Mouse (Mus musculus): ENCODE results near the gene Cadm2. TPM values are rescaled to one million over a fixed set of nuclear protein-coding genes. Genes with fewer than 3 reads are reported as not detected.

Gene Cadm2
- polyA plus RNA-seq, 1 experiment, result not detected

DNA sequence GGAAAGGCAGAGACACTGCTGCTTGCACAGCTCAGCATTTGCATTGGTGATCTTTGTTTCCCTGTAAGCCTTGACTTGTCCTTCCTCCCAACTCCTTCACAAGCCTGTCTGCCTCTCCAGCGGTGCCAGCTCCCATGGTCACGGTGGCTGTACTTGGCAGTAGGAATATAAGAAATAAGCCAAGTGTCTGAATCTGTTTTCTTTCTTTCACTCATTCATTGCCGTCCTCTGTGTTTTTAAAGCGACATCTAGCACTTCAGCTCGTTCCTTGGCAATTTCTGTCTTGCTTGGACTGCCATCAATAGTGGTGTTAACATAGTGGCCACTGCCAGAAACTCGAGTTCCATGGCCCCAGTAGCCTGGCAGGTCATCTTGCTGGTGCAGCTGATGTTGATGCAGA, 524.0 kb downstream of the Cadm2 start:
- H3K79me3 ChIP-seq (ENCODE audit: low read depth), result no peaks in the 10 kb centered on the region
- no peaks in the 10 kb centered on the region for H3K79me2 ChIP-seq (ENCODE audit: control insufficient read depth, insufficient read depth)
- H3K27me3 ChIP-seq (ENCODE audit: control insufficient read depth, insufficient read depth, insufficient read length), result no peaks in the 10 kb centered on the region
- no peaks in the 10 kb centered on the region for H3K36me3 ChIP-seq (ENCODE audit: control insufficient read depth, insufficient read depth)
- TF ChIP-seq USF1 (IDR thresholded peaks at IDR 0.05; ENCODE audit: low read depth) (no peak), MAX (IDR thresholded peaks at IDR 0.05) (no peak), MYOG (IDR thresholded peaks at IDR 0.05; ENCODE audit: control insufficient read depth, extremely low read depth, insufficient read length) (no peak)
- no peak overlapping the region for H3K4me3 ChIP-seq (ENCODE audit: insufficient read depth, poor library complexity, severe bottlenecking)
- no peak overlapping the region for H3ac ChIP-seq (ENCODE audit: control insufficient read depth, insufficient read length, low read depth)

DNA sequence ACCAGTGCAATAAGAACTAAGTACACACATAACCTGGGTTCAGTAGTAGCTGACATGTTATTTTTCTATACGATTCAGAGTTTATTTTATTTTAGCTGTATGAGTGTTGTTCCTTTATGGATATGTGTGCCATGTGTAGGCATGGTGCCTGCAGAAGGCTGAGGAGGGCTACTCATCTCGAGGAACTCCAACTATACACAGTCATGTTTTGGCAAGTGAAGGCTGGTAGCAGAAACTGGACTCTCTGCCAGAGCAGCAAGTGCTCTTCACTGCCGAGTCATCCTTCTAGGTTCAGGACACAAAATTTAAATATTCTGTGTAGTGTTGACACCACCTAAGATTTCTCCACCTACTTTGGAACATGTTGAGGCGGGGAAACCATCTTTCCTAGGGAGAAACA, 524.8 kb downstream of the Cadm2 start:
- no peaks in the 10 kb centered on the region for H3K79me3 ChIP-seq (ENCODE audit: low read depth)
- TF ChIP-seq MAX (IDR thresholded peaks at IDR 0.05) (no peak), MYOD1 (IDR thresholded peaks at IDR 0.05; ENCODE audit: control insufficient read depth, insufficient read length, low read depth) (no peak), CTCF (IDR thresholded peaks at IDR 0.05; ENCODE audit: control insufficient read depth, insufficient read depth, insufficient read length) (no peak), USF1 (IDR thresholded peaks at IDR 0.05; ENCODE audit: low read depth) (no peak), FOSL1 (IDR thresholded peaks at IDR 0.05; ENCODE audit: insufficient read depth, low read length, poor library complexity, severe bottlenecking) (no peak), MYOG (IDR thresholded peaks at IDR 0.05; ENCODE audit: control insufficient read depth, extremely low read depth, insufficient read length) (no peak), CEBPB (IDR thresholded peaks at IDR 0.05; ENCODE audit: low read depth) (no peak)
- no peak overlapping the region for H3ac ChIP-seq (ENCODE audit: control insufficient read depth, insufficient read length, low read depth)
- no peaks in the 10 kb centered on the region for H3K36me3 ChIP-seq (ENCODE audit: control insufficient read depth, insufficient read depth)
- no peaks in the 10 kb centered on the region for H3K79me2 ChIP-seq (ENCODE audit: control insufficient read depth, insufficient read depth)
- H3K27me3 ChIP-seq (ENCODE audit: control insufficient read depth, insufficient read depth, insufficient read length), result no peaks in the 10 kb centered on the region
- no peak overlapping the region for H3K4me3 ChIP-seq (ENCODE audit: insufficient read depth, poor library complexity, severe bottlenecking)

DNA sequence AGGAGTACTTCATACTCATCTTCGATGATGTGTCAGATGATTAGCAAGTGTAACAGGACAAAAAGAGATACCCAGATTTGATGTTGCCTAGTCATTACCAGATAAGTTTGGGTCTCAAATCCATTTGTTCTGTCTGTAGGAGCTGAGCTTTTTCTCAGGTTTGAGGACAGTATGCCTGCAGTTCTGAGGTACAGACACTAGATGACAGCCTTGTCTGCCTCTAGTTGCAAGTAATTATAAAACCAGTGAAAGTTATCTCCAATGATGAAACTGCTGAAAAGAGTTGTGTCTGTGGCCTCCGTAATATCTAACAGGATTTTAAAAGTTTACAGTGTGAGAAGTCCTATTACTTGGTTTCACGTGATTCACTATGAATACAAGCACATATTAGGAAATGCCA, 531.0 kb downstream of the Cadm2 start:
- no peak for TF ChIP-seq MYOG (IDR thresholded peaks at IDR 0.05; ENCODE audit: control insufficient read depth, extremely low read depth, insufficient read length)
- TF ChIP-seq CTCF (IDR thresholded peaks at IDR 0.05; ENCODE audit: control insufficient read depth, insufficient read depth, insufficient read length), result no peak
- TF ChIP-seq FOSL1 (IDR thresholded peaks at IDR 0.05; ENCODE audit: insufficient read depth, low read length, poor library complexity, severe bottlenecking), result no peak
- no peak for TF ChIP-seq USF1 (IDR thresholded peaks at IDR 0.05; ENCODE audit: low read depth)
- TF ChIP-seq MAX (IDR thresholded peaks at IDR 0.05), result no peak
- TF ChIP-seq CEBPB (IDR thresholded peaks at IDR 0.05; ENCODE audit: low read depth), result no peak
- TF ChIP-seq MYOD1 (IDR thresholded peaks at IDR 0.05; ENCODE audit: control insufficient read depth, insufficient read length, low read depth), result no peak
- no peaks in the 10 kb centered on the region for H3K36me3 ChIP-seq (ENCODE audit: control insufficient read depth, insufficient read depth)

DNA sequence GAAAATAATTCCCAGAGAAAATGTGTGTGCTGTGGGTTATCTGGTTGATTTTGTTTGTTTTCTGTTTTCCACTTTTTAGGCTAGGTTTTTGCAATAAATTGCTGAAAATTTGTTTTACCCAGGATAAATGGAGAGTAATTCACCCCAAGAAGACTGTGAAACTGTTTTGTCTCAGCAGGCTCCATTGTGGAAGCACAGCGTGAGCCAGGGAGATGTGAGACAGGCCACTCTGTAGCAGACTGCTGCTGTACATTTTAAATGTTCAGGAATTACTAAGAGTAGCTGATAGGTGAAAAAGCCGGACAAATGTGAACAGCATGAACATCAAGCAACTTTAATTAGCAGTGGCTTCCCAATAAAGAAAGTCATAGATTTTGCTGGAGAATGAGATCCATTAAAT, 541.4 kb downstream of the Cadm2 start:
- H3K79me2 ChIP-seq (ENCODE audit: control insufficient read depth, insufficient read depth), result no peaks in the 10 kb centered on the region
- no peak overlapping the region for H3K4me3 ChIP-seq (ENCODE audit: insufficient read depth, poor library complexity, severe bottlenecking)
- TF ChIP-seq MYOD1 (IDR thresholded peaks at IDR 0.05; ENCODE audit: control insufficient read depth, insufficient read length, low read depth) (no peak), MYOG (IDR thresholded peaks at IDR 0.05; ENCODE audit: control insufficient read depth, extremely low read depth, insufficient read length) (no peak), USF1 (IDR thresholded peaks at IDR 0.05; ENCODE audit: low read depth) (no peak), MAX (IDR thresholded peaks at IDR 0.05) (no peak), CTCF (IDR thresholded peaks at IDR 0.05; ENCODE audit: control insufficient read depth, insufficient read depth, insufficient read length) (no peak), FOSL1 (IDR thresholded peaks at IDR 0.05; ENCODE audit: insufficient read depth, low read length, poor library complexity, severe bottlenecking) (no peak), CEBPB (IDR thresholded peaks at IDR 0.05; ENCODE audit: low read depth) (no peak)
- H3K36me3 ChIP-seq (ENCODE audit: control insufficient read depth, insufficient read depth), result no peaks in the 10 kb centered on the region
- no peak overlapping the region for H3ac ChIP-seq (ENCODE audit: control insufficient read depth, insufficient read length, low read depth)
- no peaks in the 10 kb centered on the region for H3K27me3 ChIP-seq (ENCODE audit: control insufficient read depth, insufficient read depth, insufficient read length)
- no peaks in the 10 kb centered on the region for H3K79me3 ChIP-seq (ENCODE audit: low read depth)

More for the DNA sequence above, 531.0 kb downstream of the Cadm2 start:
- no peak overlapping the region for H3K4me3 ChIP-seq (ENCODE audit: insufficient read depth, poor library complexity, severe bottlenecking)
- no peaks in the 10 kb centered on the region for H3K79me3 ChIP-seq (ENCODE audit: low read depth)
- no peak overlapping the region for H3ac ChIP-seq (ENCODE audit: control insufficient read depth, insufficient read length, low read depth)
- H3K79me2 ChIP-seq (ENCODE audit: control insufficient read depth, insufficient read depth), result no peaks in the 10 kb centered on the region
- H3K27me3 ChIP-seq (ENCODE audit: control insufficient read depth, insufficient read depth, insufficient read length), result no peaks in the 10 kb centered on the region

DNA sequence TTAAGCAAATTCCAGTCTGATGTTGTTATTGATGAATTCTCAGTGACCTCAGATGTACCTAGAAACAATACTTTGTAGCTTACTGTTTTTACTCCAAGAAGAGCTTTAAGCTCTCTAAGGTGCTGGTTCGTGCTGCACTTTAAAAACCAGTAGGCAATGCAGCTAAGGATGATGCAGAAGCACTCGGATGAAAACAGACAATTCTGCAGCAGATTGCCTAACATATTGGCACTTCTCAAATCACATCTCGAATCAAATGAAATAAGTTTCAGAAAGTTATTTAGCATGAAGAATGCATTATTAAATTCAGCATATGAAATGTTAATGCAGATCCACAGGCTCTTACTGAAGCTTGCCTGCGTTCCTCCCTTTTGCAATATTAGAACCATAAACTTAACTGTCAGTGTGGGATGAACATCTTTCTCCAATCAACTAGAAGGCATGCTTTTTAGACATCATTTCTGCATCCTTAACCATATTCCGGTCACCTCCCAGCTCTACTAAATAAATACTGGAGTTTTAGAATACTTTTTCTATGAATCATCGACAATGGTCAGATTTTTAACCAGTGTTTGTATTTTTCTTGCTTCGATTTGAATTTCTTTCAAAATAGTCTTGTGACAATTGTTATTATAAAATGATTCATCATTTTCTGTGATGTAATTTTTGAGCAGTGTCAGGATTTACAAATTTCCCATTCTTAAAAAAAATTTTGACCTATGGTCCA, 544.4 kb downstream of the Cadm2 start:
- Histone ChIP-seq H3K27me3 (ENCODE audit: control insufficient read depth, insufficient read depth, insufficient read length) (no peaks in the 10 kb centered on the region), H3K36me3 (ENCODE audit: control insufficient read depth, insufficient read depth) (no peaks in the 10 kb centered on the region), H3ac (ENCODE audit: control insufficient read depth, insufficient read length, low read depth) (no peak overlapping the region), H3K4me3 (ENCODE audit: insufficient read depth, poor library complexity, severe bottlenecking) (no peak overlapping the region), H3K79me2 (ENCODE audit: control insufficient read depth, insufficient read depth) (no peaks in the 10 kb centered on the region), H3K79me3 (ENCODE audit: low read depth) (no peaks in the 10 kb centered on the region)
- TF ChIP-seq MAX (IDR thresholded peaks at IDR 0.05), result no peak
- TF ChIP-seq CTCF (IDR thresholded peaks at IDR 0.05; ENCODE audit: control insufficient read depth, insufficient read depth, insufficient read length), result no peak
- no peak for TF ChIP-seq USF1 (IDR thresholded peaks at IDR 0.05; ENCODE audit: low read depth)
- TF ChIP-seq FOSL1 (IDR thresholded peaks at IDR 0.05; ENCODE audit: insufficient read depth, low read length, poor library complexity, severe bottlenecking), result no peak

DNA sequence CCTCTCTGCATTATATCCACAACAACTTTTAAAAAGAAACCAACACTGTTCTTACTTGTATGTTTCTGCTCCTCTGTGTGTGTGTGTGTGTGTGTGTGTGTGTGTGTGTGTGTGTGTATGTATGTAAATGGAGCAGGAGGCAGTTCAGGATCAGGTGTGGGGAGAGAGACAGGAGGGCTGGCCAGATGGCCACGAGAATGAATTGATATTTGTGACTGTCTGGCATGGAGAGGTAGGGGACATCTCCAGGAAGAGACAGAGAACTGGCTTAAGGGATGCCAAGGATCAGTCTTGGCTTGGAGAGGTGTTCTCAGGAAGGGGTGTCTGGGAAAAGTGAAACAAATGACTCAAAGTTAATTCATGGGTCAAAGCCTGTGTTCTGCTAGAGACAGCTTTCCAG, 552.2 kb downstream of the Cadm2 start:
- Histone ChIP-seq H3K27me3 (ENCODE audit: control insufficient read depth, insufficient read depth, insufficient read length) (no peaks in the 10 kb centered on the region), H3K36me3 (ENCODE audit: control insufficient read depth, insufficient read depth) (no peaks in the 10 kb centered on the region), H3ac (ENCODE audit: control insufficient read depth, insufficient read length, low read depth) (no peak overlapping the region), H3K79me3 (ENCODE audit: low read depth) (no peaks in the 10 kb centered on the region), H3K79me2 (ENCODE audit: control insufficient read depth, insufficient read depth) (no peaks in the 10 kb centered on the region), H3K4me3 (ENCODE audit: insufficient read depth, poor library complexity, severe bottlenecking) (no peak overlapping the region)
- TF ChIP-seq CTCF (IDR thresholded peaks at IDR 0.05; ENCODE audit: control insufficient read depth, insufficient read depth, insufficient read length) (no peak), MYOD1 (IDR thresholded peaks at IDR 0.05; ENCODE audit: control insufficient read depth, insufficient read length, low read depth) (no peak), MAX (IDR thresholded peaks at IDR 0.05) (no peak)

Measured in C2C12 (cell line).